Mouse (Mus musculus): Measurements from ENCODE around the gene Reln. TPM values are rescaled to one million over a fixed set of nuclear protein-coding genes. Genes with fewer than 3 reads are reported as not detected.

Gene Reln
- polyA plus RNA-seq (2017; shearing (Covaris generic)) = 0.22 TPM

GRCm38 (mm10) chr5:22344556-22344975 lies at the start of gene Reln:
Gene Reln, minus strand, starts transcription at chr5:22344702.

GRCm38 (mm10) chr5:21865346-21866107 lies 479.0 kb downstream of the Reln start, which contains the start of gene Slc26a5:
Gene Slc26a5, minus strand, starts transcription at chr5:21865604.

Other genes starting within 250 kb of the Reln start
- 41.8 TPM for gene Orc5, start 205.7 kb upstream of the Reln start, polyA plus RNA-seq (2017; shearing (Covaris generic))

Measured in naive thymus-derived CD4-positive, alpha-beta T cell, adult 5 months (primary cell).